Mouse (Mus musculus) cerebellum, adult 9-10 months (tissue): ENCODE results near the gene Fbn1.

ENCODE experiments used
- DNase-seq: peaks from one replicate; pipeline ENCODE4 v3.0.0; 2022

Fbn1 gene

DNA sequence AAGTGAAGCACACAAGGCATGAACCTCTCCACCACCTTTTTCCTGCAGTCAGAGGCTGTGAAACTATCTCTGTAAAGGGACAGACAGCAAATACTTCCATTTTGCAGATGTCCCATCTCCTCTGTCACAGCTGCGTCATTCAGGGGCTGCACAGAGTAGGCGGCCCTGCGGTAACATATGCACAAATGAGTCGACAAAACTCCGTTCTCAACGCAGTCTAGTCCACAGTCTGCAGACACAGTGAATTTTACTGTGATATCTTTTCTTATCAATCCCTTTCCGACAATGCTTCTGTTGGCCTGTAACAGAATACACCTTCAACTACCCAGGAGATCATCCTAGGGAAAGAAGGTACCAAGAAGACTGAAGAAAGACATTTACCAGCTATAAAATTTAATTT, 9.6 kb downstream of the Fbn1 start:
- no peak for DNase-seq

DNA sequence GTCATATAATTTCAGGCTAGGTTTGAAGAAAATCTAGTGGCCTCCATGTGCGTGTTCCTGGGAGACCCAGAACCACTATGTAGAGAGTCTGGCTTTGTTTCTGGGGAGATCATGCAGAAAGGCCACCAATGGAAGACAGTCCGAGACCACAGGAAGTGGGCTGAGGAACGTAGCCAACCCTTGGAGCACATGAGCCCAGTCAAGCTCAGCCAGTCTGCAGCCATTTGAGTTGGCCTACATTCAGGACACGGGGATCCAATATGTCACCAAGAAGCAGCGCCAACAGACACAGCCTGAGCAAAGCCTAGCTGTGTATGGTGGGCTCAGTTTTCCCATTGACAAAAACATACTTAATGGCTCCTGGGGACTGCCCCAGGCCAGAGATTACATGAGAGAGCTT, 11.1 kb downstream of the Fbn1 start:
- DNase-seq, result no peak

DNA sequence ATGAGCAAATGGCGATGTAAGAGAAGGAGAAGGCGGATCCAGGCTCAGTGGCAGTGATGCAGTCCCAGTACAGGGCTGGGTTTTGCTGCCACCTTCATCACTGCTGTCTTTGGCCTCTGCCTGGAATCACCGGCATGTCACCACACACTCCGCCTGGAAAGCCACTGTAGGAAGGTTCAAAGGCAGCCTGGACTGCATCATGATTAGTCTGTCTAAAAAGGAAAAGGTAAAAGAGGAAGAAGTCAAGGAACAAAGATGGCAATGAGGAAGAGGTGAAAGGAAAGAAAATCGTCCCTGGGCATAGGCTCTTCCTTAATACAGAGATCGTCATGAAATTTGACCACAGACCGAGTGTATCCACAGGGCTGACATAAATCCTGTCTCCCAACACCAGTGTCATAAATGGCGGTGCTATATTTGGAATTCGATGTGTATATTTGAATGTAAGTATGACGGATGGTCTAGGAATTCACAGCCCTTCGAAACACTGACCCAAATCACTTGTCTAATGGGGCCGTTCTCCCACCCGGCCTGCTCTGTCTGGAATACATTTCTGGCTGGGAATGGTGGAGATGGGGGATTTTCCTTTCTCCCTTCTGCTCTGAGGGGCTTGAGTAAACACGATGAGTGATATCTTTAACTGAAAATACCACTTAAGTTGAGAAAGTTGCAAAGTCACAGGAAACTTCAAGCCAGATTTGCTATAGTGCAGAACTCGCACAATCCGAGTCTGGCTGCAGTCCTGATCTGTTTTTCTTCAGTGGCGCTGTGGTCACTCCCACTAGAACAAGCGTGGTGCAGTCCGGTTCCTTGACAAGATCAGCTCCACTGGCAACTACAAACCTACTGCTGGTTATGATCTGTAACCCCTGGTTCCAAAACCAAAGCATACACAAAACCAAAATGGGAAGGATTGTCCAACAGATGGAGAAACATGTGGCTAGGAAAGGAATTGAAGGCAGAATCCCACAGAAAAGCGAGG, 12.7 kb downstream of the Fbn1 start:
- no peak for DNase-seq

DNA sequence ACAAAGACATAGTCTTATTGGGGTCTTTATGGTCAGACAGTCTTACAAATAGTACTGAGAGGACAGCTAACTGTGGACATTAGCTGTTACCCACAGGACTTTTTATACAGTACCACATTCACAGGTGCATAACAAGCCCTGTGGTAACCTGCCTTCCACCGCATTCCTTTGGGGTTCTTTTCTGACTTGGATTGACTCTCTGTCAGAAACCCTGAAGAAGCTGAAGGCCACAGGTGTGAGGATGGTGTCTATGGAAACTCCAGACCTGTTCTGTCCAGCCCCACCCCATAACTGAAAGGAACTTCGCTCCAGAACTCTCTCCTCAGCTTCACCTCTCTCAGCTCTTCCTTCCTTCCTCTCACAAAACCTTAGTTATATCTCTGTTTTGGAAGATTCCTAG, 13.5 kb downstream of the Fbn1 start:
- no peak for DNase-seq

DNA sequence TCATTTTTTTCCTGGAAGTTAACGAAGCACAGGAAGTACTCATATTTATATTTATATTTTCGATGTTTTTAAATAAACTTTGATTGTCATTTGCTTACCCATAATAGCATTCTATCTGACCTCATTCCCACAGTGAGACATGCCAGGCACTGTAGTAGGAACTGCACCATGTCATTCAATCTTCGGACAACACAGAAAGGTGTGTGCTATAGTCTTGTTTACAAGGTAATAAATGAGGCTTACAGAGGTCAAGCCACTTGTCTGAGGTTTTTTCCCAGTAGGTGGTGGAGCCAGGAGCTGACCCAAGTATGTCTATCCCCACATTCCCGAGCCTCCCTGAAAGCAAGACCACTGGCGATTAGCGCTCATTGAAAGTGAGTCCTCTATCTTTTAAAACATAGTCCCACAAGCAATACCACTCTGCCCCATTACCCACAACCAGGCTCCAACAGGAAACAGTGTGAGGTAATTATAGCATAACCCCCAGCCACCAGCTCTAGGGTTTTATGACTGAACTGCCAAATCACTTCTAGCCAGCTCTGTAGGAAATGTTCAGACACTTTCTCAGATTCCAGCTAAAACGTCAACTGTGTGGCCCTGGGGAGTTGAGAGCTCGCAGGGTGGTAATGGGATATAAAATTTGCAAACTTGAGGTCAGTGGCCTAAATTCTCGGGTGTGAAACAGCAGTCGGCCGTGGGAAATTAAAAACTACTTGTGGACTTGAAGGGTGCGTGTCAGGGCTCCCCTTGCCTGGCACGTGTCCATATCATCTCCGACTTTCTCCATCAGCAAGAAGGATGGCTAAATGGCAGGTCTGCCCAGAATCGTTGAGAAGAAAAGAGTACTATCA, 15.5 kb downstream of the Fbn1 start:
- DNase-seq, result no peak

DNA sequence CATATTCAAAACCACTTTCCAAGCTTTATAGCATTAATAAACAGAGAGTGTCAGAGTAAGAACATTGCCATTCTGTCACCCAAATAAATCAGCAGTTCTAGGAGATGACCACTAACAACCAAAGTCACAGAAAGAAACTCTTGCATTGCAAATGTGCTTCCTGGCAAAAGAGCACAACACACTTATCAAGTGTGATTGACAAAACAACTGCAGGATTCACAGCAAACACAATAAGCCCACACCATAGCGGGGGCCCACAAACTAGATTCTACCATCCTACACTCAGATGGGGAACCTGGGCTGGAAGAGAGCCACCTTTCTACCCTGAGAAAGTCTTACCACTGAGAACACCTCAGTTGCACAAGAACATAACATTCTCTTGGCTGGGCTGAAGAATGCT, 17.8 kb downstream of the Fbn1 start:
- no peak for DNase-seq

DNA sequence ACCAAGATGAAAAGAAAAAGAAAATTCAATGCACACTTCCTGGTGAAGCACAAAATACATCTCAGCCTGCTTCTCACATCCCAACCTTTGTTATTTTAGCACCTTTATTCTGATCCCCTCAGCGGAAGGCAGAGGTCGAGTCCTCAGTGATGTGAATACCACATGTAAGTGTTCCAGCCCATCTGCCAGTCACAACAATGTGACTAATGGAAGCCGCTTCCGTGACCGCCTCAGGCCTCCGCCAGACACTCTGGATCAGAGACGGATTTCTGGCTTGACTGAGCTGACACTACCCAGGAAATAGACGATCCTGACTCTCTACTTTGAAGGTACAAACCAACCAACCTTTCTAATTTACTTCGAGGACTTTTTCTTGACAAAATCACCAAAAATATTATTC, 22.9 kb downstream of the Fbn1 start:
- DNase-seq, result no peak

DNA sequence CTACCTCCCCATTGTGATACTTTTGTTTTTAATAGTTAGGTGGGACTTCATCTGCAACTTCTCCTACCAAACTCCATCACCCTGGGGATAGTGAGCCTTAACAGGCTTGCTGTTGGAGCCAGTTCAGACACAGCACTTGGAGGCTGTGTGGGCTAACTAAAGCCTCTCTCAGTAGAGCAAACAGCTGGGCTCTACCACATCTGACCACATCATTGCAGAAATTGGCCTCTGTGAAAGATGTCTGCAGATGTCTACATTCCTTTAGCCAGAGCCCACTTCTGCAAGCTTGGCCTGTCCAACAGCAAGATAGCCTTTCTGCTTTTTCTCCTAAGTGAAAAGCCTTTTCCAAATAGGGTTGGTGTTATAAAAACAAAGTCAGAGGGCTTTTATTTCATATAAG, 23.6 kb downstream of the Fbn1 start:
- DNase-seq, result no peak

DNA sequence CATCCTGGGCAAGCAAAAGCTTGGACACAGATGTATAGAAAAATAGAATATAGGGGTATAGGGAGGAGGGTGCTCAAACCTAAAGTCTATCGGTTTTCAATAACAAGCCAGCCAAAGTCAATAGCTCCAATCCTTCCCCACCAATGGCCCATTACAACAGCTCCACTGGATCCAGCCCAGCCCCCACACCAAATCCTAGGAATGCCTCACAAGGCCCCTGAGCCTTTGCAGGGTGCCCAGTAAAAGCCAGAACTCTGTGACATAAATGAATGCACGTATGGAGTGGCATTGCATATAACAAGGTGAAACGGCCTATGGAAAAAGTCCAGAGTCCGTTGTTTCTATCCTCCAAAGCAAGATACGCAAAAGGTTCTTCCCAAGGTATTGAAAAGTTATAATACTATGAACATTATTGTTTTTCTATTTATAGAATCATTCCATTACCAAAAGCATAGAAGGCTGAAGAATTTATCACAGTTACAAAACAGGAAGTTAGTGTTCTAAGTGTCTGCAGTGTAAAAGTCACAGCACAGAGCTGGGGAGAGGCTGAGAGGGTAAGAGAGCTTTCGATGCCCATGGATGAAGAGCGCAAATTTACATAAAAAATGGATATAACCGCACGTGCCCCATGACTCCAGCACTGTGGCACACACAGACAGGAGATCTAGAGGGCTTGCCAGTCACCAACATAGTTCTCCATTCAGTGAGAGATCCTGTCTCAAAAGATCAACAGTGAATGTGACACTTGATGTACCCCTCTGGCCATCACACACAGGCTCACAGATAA, 26.1 kb downstream of the Fbn1 start:
- DNase-seq, result no peak

DNA sequence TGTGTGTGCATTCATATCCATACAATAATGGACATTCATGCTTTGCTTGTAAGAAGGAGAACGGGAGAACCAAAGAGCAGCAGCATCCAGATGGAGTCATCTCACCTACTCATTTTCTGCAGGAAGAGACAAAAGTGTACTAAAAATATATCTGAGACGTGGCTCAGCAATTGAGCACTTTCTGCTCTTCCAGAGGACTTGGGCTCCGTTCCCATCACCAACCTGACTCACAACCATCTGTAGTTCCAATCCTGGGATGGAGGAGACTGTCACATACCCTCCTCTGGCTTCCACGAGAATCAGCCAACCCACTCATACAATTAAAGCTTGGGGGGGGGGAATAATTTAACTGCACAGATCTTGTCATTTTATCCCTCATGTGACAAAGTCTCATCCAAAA, 26.7 kb downstream of the Fbn1 start:
- DNase-seq, result no peak

DNA sequence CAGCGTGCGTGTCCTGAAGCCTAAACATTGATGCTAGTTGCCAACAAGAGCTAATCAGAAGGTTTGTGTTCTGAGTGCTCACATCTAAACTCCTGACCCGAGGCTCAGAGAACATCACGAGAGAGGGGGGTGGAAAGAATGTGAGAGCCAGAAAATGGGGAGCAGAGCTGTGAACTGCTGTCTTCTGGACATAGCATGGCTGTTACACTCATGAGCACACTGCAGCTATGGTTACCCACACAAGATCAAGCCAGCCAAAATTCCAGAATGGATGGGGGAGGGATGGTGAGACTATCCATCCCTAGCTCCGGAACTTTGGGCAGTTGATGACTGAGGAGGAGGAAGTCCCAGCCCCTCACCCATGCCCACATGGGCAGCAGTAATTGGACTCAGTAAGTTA, 27.7 kb downstream of the Fbn1 start:
- no peak for DNase-seq

DNA sequence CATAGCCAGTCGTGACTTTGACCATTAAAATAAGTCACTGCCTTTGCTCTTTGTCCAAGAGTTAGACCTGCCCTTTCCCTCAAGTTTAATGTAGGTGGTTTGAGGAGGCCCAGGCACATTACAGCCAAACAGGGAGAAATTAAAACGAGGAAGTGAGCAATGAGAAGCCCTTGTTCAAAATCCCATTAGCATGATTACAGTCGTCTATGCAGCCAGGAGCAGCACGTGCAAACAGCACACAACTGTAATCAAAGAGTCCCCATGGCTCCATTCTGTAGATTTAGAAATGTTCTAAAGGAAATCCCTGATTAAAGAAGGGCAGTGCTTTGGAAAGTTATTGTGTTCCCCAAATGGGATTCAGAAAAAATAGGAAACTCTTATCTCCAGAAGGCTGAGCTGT, 29.1 kb downstream of the Fbn1 start:
- no peak for DNase-seq

DNA sequence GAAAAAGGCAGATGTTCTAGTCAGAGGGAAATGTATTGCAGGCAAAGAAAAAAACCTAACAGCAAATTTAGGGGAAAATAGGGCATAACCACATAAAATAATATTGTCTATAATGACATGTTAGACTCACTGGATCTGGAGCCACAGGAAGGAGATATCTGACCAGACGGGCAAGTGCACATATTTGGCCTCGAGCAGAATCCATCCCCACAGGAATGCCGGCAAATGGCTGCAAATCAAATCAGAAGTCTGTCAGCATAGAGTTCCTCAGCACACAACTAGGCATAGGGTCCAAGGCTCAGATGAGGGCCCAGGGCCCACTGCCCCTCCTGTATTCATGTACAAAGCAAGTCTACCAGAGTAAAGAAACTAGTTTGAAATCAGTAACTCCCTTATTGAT, 30.4 kb downstream of the Fbn1 start:
- DNase-seq, result no peak

DNA sequence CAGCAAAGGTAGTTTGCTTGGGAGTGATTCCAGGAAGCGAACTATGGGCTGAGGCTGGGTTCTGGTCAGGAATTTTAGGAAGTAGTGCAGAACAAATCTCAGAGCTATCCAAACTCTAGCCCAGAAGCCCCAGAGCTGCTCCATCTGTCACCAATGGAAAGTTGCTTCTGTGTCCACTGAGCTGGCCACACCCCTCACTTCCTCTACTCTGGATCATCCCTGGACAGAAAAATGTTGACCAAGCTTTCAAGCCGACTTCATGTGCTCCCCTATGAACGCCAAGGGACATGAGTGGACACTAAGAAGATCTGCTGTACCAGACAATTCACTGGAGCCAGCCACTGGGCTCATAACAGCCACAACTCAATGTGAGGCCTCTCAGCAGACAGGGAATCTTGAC, 31.6 kb downstream of the Fbn1 start:
- DNase-seq, result no peak

DNA sequence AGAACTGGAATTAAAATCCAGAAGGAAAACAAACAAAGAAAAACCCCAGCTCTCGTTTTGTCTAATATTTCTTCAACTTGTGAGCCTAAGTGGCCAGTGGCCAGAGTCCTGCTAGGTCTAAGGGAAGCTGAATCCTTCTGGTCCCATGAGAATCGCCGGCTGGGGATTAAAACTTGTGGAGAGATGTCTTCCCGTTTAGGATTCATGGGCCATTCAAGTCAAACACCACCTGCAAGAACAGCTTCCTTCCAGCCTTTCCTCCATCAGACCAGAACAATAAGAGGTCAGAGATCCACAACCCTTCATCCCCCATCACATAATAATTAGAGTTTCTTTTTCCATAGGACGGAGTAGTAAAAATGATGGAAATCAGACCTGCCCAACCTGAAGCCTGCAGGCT, 33.1 kb downstream of the Fbn1 start:
- no peak for DNase-seq

DNA sequence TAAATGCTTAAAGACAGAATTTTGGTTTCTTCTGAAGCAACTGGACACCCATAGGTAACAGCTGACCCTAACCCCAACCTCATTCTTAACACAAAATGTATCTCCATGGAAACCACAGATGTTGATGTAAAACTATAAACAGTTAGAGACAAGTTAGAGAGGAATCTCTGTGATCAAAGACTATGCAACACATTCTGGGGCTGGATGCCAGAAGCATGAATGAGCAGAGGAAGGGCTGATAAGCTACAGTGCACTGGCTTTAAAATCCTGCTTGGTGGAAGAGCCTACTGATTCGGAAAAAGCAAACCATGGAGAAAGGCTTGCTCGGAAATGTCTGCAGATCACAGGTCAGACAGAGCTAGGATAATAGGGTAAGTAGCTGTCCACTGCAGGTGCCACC, 34.6 kb downstream of the Fbn1 start:
- no peak for DNase-seq

DNA sequence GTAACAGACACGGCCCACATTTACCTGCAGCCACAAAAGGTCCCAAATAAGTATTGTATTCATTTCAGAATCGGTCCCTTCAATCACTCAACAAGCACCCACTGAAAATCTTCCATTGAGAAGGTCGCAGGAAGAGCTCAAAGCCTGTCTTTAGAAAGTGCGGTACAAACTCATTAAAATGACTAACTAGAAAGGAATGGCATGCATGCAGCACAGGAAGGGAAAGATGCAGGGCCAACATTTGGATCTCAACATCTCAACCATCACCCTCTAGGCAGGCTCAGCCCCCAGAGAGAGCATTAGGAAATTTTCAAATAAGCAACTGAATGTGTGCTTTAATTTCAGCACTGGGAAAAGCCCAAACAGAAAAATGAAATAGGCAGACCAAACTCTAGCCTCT, 36.1 kb downstream of the Fbn1 start:
- no peak for DNase-seq

DNA sequence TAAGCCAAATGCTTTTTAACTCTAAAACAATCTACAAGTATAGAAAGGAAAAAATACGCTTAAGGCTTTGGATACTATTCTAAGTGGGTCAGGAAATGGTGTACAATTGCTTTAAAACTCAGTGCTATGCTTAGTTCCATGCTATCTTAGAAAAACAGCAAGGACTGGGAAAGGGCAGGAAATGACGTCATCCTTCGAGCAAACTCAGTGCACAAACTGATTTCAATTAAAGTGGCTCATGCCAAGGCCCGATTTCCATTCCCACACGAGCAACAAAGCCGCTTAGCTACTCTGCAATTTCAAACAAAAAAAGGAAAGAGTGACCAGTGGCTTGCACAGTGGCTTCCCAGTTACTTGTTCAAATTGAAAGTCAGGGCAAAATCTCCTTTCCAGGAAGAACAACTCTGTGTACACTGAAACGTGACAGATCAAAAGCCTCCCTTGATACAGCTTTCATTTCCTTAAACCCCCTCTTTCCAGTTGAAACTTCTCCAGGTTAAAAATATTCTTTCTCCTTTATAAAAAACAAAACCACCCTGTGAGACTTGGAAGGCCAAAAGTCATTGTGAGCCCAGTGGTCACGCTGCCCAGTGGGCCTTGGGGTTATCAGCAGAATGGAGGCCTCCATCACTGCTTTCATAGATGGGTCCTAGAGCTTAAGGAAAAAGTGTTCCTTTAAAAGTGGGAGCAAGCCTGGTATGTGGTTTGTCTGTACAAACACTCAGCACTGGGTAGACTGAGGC, 37.1 kb downstream of the Fbn1 start:
- no peak for DNase-seq

DNA sequence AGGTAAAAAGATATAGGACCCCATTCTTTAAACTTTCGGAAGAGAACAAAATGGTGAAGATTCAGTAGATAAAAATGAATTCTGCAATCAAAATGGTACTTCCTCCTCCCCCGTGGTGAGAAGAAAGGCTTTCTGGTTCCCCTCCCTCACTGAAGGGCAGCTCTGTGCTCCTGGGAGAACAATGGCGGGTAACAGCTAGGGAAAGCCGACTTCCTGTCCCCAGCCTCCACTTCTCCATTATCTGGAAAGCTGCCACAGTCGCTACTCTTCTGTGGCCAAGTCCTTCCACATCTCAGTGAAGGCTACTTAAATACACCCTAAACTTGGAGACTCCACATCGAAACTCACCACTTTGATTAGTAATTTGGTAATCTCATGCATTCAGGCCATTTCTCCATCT, 43.8 kb downstream of the Fbn1 start:
- DNase-seq, result no peak

DNA sequence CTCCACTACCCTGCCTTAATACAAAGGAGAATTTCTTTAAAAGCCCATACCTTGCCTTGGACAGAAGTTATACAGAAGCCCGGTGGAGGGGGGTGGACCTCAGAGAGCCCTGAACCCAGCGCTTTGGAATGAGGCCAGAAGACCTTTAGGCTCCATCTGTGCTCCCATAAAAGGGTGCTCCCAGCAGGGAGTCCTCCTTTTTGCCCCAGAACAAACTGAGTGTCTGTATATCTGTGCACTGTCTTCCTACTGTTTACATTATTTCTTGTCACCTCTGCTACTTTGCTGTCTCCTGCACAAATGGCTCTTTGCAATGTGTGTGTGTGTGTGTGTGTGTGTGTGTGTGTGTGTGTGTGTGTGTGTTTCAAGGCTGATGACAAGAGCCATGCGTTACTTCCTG, 48.7 kb downstream of the Fbn1 start:
- DNase-seq, result no peak

DNA sequence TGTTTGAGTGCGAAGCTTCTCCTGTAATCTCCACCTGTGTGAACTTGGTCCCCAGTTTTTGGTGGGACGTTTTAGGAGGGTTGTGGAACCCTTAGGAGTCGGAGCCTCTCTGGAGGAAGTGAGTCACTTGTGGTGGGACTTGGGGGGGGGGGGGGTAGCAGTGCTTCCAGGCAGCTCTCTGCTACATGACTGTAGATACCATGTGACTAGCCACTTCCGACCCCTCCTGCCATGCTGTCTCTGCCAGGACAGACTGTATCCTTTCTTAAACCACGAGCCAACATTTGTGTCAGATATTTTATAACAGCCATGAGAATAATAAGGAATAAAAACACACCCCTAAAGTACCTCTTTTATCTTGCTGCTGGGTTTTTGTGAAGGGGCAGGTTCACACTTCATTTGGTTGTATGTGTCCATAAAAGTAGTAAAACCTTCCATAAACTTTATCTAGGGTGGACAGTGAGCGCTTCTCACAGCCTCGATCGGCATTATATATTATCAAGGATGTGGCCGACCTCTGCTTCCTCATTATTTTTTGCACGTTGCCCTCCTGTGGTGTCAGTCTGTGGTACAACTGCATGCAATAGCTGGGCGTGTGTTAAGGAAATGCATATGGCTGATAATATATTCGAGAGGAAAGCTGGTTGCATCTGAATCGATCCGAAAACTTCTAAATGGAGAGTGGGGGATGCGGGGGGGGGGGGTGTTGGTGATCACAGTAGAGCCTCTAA, 51.6 kb downstream of the Fbn1 start:
- no peak for DNase-seq

DNA sequence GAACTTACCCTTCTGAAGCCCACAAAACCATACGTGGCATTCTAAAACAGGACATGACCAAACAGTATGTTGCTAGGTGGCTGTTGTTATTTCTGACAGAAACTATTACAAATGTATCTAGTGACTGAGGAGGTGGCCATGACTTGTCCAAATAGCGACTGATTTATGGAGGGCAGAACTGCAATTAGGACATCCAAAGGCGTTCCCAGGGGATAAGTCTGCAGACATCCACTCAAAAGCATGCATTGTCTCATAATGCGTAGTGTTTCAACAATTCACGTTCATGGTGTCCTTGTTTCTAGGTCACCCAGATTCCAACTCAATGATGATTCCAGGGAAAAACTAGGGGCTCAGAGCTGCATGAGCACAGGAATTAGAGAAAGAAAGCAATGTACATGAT, 53.0 kb downstream of the Fbn1 start:
- DNase-seq, result no peak
